Mouse (Mus musculus) liver, embryonic 15.5 days (tissue): ENCODE results near the gene Pik3r5. TPM values are rescaled to one million over a fixed set of nuclear protein-coding genes. Genes with fewer than 3 reads are reported as not detected.

Experiments
- ATAC-seq: fragments of 200-750 bp; cut with Nextera tagmentation; 2 replicates; pipeline ENCODE4 v1.8.0; 2017; ENCODE audit warnings: moderate number of reproducible peaks, mild to moderate bottlenecking, moderate library complexity; ENCODE audit not compliant: insufficient read depth
- H3K27ac ChIP-seq: fragments of 300-500 bp; sonication (generic); replicated peaks from 2 replicates; pipeline ENCODE4 v1.5.1; 2015; ENCODE audit warnings: mild to moderate bottlenecking, inconsistent platforms
- H3K27me3 ChIP-seq: fragments of 300-500 bp; sonication (generic); 2 replicates; pipeline ENCODE4 v1.6.1; 2015; ENCODE audit warnings: mild to moderate bottlenecking, inconsistent platforms
- H3K36me3 ChIP-seq: fragments of 300-500 bp; sonication (generic); replicated peaks from 2 replicates; pipeline ENCODE4 v1.6.1; 2015; ENCODE audit warnings: moderate library complexity, mild to moderate bottlenecking, inconsistent platforms
- H3K4me1 ChIP-seq: fragments of 300-500 bp; sonication (generic); replicated peaks from 2 replicates; pipeline ENCODE4 v1.6.1; 2015; ENCODE audit warnings: inconsistent platforms
- H3K4me2 ChIP-seq: fragments of 300-500 bp; sonication (generic); 2 replicates; pipeline ENCODE4 v1.6.1; 2015; ENCODE audit warnings: moderate library complexity, mild to moderate bottlenecking, inconsistent platforms
- H3K4me3 ChIP-seq: fragments of 300-500 bp; sonication (generic); replicated peaks from 2 replicates; pipeline ENCODE4 v1.5.1; 2015; ENCODE audit warnings: mild to moderate bottlenecking, inconsistent platforms
- H3K9ac ChIP-seq: fragments of 300-500 bp; sonication (generic); 2 replicates; pipeline ENCODE4 v1.6.1; 2015; ENCODE audit warnings: moderate library complexity, mild to moderate bottlenecking, inconsistent platforms
- H3K9me3 ChIP-seq: fragments of 300-500 bp; sonication (generic); replicated peaks from 2 replicates; pipeline ENCODE4 v1.6.1; 2016; ENCODE audit warnings: inconsistent platforms
- WGBS: fragments of 180-500 bp; shearing (Covaris S2); methylation state at CpG from one replicate; pipeline ENCODE4 v1.1.7; 2015; ENCODE audit warnings: mixed read lengths; ENCODE audit not compliant: insufficient replicate concordance; 5-methylcytosine and 5-hydroxymethylcytosine counted together
- polyA plus RNA-seq: library from polyadenylated mRNA; unstranded; fragments of >200 nt; fragmentation: Nextera tagmentation; extraction: Ambion mirVana; gene quantifications from 2 replicates; pipeline ENCODE4 v1.2.1, GENCODE M21; 2015

Gene Pik3r5
- polyA plus RNA-seq, 1 experiment from 2014 or later = 0.78 TPM

DNA sequence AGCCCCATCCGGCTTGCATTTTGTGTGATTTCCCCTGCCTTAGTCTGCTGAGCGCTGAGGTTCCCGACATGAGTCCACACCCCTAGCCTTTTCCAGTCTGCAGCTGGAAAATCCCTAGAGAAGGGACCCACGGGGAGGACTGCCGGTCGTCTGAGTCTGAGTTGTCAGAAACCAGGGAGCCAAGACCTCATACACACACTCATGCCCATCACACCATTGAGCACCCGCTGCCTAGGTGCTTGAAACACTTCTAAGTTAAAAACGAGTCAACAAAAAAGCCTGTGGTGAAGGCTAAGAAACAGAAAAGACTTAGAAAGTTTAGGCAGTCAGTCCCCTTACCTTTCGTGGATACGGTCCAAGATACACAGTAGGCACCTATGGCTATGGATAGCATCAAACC lies 55.8 kb downstream of the Pik3r5 start:
- 77% methylated on average over 10 of the region's 10 CpGs for WGBS
- Histone ChIP-seq H3K27me3 (peaks cover 4% of the 10 kb centered on the region; the same call in 1 of the 2 replicates), H3K4me2 (no peak overlapping the region), H3K9ac (no peak overlapping the region), H3K27ac (no peak overlapping the region), H3K36me3 (no peaks in the 10 kb centered on the region), H3K9me3 (no peaks in the 10 kb centered on the region), H3K4me3 (no peak overlapping the region), H3K4me1 (no peaks in the 10 kb centered on the region; the same call in 1 of the 2 replicates)
- no peak for ATAC-seq

DNA sequence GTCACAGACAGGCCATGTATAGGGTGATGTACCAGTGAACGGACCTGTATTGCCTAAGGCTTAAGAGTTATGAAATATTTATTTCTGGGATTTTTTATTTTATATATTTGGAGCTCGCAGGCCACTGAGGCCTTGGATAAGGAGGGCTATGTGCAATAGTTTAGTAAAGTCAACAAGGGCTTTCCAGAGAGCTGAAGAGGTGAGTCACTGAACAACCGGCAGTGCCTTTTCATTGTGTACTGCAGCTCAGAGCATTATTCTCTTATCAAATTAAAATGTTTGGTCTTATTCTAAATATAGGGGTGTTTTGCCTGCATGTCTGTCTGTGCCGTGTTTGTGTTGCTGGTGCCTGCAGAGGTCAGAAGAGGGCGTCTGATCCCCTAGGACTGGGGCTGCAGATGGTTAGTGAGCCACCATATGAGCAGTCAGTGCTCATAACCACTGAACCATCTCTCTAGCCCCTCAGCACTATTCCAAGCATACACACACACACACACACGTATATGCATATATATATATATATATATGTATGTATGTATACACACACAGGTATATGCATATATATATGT lies 56.4 kb downstream of the Pik3r5 start:
- no peak overlapping the region for H3K27ac ChIP-seq
- WGBS = 53% methylated on average over 6 of the region's 6 CpGs
- ATAC-seq = no peak
- peaks cover 4% of the 10 kb centered on the region; the same call in 1 of the 2 replicates for H3K27me3 ChIP-seq
- H3K4me3 ChIP-seq = no peak overlapping the region
- no peaks in the 10 kb centered on the region for H3K36me3 ChIP-seq
- no peaks in the 10 kb centered on the region for H3K9me3 ChIP-seq
- no peak overlapping the region for H3K4me2 ChIP-seq
- H3K9ac ChIP-seq = no peak overlapping the region
- no peaks in the 10 kb centered on the region; the same call in 1 of the 2 replicates for H3K4me1 ChIP-seq

DNA sequence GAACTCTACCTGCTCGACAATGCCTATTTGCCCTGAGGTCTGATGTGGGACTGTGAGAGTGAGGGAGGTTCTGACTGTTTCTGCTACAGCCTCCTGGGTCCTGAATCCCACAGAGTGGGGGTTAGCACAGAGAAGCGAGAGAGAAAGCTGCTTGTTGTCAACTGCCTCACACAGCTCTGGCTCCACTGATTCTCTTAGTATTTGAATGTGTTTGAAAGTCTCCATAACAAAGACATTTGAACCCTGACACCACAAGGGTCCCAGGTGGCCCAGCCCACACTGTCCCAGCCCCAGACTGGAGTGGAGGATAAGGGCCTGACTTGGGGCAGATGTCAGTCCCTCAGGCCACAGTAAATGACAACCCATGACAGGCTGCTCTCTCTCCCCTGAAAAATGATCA lies 57.3 kb downstream of the Pik3r5 start:
- no peak overlapping the region for H3K4me3 ChIP-seq
- no peak overlapping the region for H3K9ac ChIP-seq
- H3K4me1 ChIP-seq = no peaks in the 10 kb centered on the region; the same call in 1 of the 2 replicates
- peaks cover 4% of the 10 kb centered on the region; the same call in 1 of the 2 replicates for H3K27me3 ChIP-seq
- no peaks in the 10 kb centered on the region for H3K36me3 ChIP-seq
- H3K27ac ChIP-seq = no peak overlapping the region
- WGBS = 48% methylated on average over 2 of the region's 2 CpGs
- H3K9me3 ChIP-seq = no peaks in the 10 kb centered on the region
- no peak for ATAC-seq
- no peak overlapping the region for H3K4me2 ChIP-seq

DNA sequence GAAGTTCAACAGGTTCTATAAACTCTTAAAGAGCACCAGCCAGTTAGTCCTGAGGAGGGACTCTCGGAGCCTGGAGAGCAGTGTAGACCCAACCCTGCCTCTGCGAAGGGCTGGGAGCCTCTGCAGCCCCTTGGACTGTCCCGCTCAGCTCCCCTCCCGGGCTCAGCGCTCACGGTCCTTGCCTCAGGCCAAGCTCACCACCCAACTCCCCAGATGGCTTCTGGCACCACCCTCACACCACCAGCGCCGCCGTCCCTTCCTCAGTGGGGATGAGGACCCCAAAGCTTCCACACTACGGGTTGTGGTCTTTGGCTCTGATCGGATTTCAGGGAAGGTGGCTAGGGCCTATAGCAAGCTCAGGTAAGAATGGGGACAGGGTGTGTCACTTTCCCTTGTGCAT lies 60.7 kb downstream of the Pik3r5 start:
- Histone ChIP-seq H3K9ac (no peak overlapping the region), H3K4me2 (no peak overlapping the region), H3K36me3 (no peaks in the 10 kb centered on the region), H3K4me3 (no peak overlapping the region), H3K27me3 (no peaks in the 10 kb centered on the region; the same call in 1 of the 2 replicates), H3K4me1 (no peaks in the 10 kb centered on the region), H3K9me3 (no peaks in the 10 kb centered on the region), H3K27ac (no peak overlapping the region)
- WGBS = 77% methylated on average over 11 of the region's 11 CpGs
- no peak for ATAC-seq

DNA sequence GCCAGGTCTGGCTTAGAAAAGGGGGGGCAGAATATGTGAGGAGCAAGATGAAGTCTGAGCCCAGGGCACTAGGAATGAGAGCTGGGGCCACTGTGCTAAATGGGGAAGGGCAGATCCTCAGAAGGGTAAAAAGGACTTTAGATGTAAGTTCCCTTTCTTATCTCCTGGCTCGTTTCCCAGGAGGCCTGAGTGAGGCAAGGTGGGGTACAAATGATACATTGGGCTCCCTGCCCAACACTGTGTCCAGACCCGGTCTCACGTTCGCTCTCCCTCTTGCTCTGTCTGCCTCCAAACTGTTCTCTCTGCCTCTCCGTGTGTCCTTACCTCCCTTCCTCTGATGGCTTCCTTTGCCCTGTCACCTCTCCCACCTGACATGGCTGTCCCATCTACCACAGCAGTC lies 61.8 kb downstream of the Pik3r5 start:
- WGBS = 52% methylated on average over 5 of the region's 5 CpGs
- ATAC-seq = no peak
- Histone ChIP-seq H3K4me3 (no peak overlapping the region), H3K27ac (no peak overlapping the region), H3K9ac (no peak overlapping the region), H3K27me3 (no peaks in the 10 kb centered on the region), H3K4me2 (no peak overlapping the region), H3K9me3 (no peaks in the 10 kb centered on the region), H3K36me3 (no peaks in the 10 kb centered on the region), H3K4me1 (no peaks in the 10 kb centered on the region)

DNA sequence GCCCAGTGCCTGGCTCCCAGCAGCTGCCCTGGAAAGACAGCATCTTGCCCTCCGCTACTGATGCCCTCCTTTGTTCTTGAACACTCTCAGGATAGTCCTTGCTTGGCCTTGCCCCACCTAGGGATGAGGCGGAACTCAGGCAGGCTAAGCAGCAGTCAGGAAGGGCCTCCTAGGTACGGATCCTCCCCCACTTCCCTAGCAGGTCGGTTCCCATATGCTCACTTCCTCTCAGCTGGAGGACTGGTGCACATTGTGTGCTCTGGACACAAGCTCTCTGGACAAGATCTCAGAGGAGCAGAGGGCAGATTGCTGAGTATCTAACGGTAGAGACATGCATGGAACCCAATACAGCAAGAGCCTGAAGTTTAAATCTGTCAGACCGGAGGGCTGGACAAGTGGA lies 65.2 kb downstream of the Pik3r5 start:
- Histone ChIP-seq H3K4me2 (no peak overlapping the region), H3K36me3 (no peaks in the 10 kb centered on the region), H3K9me3 (no peaks in the 10 kb centered on the region), H3K27ac (no peak overlapping the region), H3K27me3 (peaks cover 25% of the 10 kb centered on the region), H3K4me3 (no peak overlapping the region), H3K4me1 (peaks cover 10% of the 10 kb centered on the region), H3K9ac (no peak overlapping the region)
- 41% methylated on average over 6 of the region's 6 CpGs for WGBS
- no peak for ATAC-seq

DNA sequence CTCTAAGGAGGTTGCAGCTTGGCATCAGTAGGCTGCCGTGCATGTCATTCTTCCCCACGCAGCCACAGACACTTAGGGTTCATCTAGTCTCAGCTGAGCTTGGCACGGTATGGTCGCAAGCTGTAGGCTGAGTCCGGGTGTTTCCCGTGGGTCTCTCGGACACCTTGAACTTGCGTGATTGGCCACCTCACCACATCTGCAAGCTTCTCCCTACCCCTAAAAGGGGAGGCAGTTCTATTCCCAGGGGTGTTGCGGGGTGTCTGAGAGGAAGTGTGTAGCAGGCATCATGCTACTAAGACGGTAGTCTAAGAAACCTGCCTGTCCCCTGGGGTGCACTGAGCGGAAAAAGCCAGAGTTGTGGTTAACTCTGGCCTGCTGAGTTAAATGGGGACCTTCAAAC lies 66.6 kb downstream of the Pik3r5 start:
- 73% methylated on average over 11 of the region's 11 CpGs for WGBS
- Histone ChIP-seq H3K4me2 (no peak overlapping the region), H3K9ac (no peak overlapping the region), H3K27me3 (peaks cover 30% of the 10 kb centered on the region), H3K36me3 (no peaks in the 10 kb centered on the region), H3K9me3 (no peaks in the 10 kb centered on the region), H3K27ac (no peak overlapping the region), H3K4me1 (peaks cover 10% of the 10 kb centered on the region), H3K4me3 (no peak overlapping the region)
- ATAC-seq = no peak

DNA sequence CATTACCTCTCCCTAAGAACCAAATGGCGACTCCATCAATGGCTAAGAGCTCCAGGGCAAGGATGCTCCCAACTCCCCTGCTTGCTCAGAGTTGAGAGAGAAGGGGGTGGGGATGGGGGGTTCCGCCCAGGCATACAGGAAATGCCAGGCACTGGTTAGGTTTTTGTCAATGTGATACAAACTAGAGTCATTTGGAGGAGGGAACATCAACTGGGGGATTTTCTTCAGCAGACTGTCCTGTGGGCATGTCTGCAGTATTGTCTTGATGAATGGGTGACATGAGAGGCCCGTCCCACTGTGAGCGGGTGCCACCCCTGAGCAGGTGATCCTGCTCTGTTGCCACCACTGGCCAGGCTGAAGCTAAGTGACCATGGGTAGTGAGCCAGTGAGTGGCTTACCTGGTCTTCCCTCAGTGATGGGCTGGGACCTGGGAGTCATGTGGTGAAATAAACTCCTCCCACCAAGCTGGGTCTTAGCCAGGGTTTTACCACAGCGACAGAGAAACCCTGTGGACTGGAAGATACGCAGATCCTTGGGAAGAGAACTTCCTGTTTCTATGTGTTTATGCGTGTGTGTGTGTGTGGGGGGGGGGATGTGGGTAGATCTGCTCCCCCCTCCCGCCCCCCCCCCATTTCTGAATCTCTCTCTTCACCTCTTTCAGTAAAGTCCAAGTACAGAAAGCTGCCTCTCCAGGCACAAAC lies 67.2 kb downstream of the Pik3r5 start:
- Histone ChIP-seq H3K27ac (no peak overlapping the region), H3K9me3 (no peaks in the 10 kb centered on the region), H3K4me1 (peaks cover 10% of the 10 kb centered on the region), H3K9ac (no peak overlapping the region), H3K4me2 (no peak overlapping the region), H3K36me3 (no peaks in the 10 kb centered on the region), H3K4me3 (no peak overlapping the region), H3K27me3 (peaks cover 30% of the 10 kb centered on the region)
- 41% methylated on average over 8 of the region's 8 CpGs for WGBS
- ATAC-seq = no peak

DNA sequence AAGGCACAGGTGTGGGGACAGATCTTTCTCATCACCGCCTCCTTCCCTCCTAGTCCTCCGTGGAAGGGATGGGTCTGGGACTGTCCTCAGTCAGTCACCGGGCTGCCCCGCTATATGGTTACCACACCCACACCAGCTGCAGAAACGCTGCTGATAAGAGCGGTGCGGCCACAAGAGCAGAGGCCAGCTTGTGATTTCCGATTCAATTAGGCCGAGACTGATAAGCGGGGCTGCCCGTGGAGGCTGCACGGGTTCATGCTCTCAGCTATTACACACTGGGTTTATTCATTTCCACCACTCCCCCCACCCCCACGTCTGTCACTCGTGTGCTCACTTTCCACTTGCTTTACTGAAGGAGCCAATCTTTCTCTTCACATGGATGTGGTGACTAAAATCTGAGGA lies 69.0 kb downstream of the Pik3r5 start:
- WGBS = 15% methylated on average over 14 of the region's 14 CpGs
- Histone ChIP-seq H3K9ac (no peak overlapping the region), H3K4me2 (no peak overlapping the region)

DNA sequence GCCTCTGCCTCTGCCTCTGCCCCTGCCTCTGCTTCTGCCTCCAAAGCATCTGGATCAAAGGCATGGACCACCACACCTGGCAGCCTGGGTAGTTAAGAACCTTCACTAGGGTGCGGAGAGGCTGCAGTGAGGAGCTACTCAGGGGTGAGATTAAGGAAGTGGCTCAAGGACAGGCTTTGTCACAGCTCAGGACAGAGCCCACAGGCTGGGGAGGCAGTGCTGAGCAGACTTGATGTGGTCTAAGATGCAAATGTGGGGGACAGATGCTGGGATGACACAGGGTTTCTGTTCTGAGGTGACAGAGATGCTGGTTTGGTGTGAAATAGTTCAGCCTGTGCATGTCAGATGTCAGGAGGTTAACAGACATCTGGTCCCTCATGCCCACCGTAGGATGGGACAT lies 70.5 kb downstream of the Pik3r5 start:
- H3K27me3 ChIP-seq = peaks cover 30% of the 10 kb centered on the region
- 30% methylated on average over 2 of the region's 2 CpGs for WGBS
- H3K4me2 ChIP-seq = no peak overlapping the region
- ATAC-seq = no peak
- H3K9ac ChIP-seq = no peak overlapping the region
- H3K9me3 ChIP-seq = no peaks in the 10 kb centered on the region
- H3K36me3 ChIP-seq = no peaks in the 10 kb centered on the region
- H3K27ac ChIP-seq = 0 out of 2 replicates have a peak overlapping the region, but pooled peaks have one; percentile 41
- H3K4me3 ChIP-seq = no peak overlapping the region
- peaks cover 10% of the 10 kb centered on the region for H3K4me1 ChIP-seq

More for the DNA sequence above, 69.0 kb downstream of the Pik3r5 start:
- H3K27ac ChIP-seq = no peak overlapping the region
- H3K4me3 ChIP-seq = no peak overlapping the region
- peaks cover 30% of the 10 kb centered on the region for H3K27me3 ChIP-seq
- H3K4me1 ChIP-seq = peaks cover 10% of the 10 kb centered on the region
- ATAC-seq = no peak
- H3K9me3 ChIP-seq = no peaks in the 10 kb centered on the region
- H3K36me3 ChIP-seq = no peaks in the 10 kb centered on the region

DNA sequence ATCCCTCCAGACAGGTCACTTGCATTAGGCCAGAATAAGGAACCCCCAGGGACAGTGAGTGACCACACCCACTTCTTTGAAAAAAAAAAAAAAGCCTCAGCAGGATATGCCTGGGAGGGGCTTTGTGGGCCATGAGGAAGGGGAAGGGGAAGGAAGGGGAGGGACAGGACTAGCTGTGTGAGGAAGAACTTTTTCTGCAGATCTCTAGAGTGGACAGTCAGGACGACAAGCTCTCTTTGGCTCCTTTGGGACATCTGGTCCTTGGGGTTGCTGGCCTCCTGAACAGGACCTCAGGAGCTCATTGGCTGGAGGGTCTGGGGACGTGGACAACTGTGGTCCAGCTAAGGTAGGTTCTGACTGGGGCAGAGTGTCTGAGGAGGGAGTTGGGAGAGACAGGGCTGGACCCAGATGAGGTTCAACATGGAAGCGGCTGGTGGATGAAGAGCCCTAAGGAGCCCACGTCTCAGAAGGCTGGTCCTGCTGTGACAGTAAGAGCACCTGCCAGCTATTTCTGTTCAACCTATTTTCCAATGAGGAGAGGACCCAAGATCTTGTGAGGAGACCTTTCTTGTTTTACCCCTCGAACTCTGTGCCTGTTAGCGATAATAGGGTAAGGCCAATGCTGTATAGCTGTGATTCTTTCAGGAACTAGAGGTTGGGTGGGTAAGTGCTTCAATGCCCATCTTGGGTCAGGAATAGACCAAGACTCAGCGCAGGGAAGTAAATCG lies 71.1 kb downstream of the Pik3r5 start, which contains the start of gene Pik3r6:
Gene Pik3r6 (plus strand): TSS at position 118 of the 728 bp plus-strand sequence.
- Histone ChIP-seq H3K4me2 (peak within 1 kb of the TSS; percentile 39), H3K27me3 (peaks cover 30% of the 10 kb centered on the region), H3K36me3 (no peaks in the 10 kb centered on the region), H3K27ac (0 out of 2 replicates have a peak within 1 kb of the TSS, but pooled peaks have one; percentile 41), H3K4me1 (peaks cover 10% of the 10 kb centered on the region), H3K9me3 (no peaks in the 10 kb centered on the region), H3K9ac (no peak within 1 kb of the TSS), H3K4me3 (peak within 1 kb of the TSS; percentile 44)
- peak; percentile 47 for ATAC-seq
- WGBS = 49% methylated on average over 8 of the region's 8 CpGs
